Mouse (Mus musculus) embryonic facial prominence, embryonic 13.5 days (tissue): ENCODE results near the gene Mcm2. TPM values are rescaled to one million over a fixed set of nuclear protein-coding genes. Genes with fewer than 3 reads are reported as not detected.

ENCODE experiments used
- ATAC-seq: fragments of 200-750 bp; cut with Nextera tagmentation; 2 replicates; pipeline ENCODE4 v1.8.0; 2017; ENCODE audit warnings: low read depth; ENCODE audit not compliant: insufficient number of reproducible peaks, insufficient read depth, low FRiP score, low TSS enrichment
- H3K27ac ChIP-seq: fragments of 300-500 bp; sonication (generic); 2 replicates; pipeline ENCODE4 v1.5.1; 2015; ENCODE audit warnings: moderate library complexity, mild to moderate bottlenecking, inconsistent platforms
- H3K27me3 ChIP-seq: fragments of 300-500 bp; sonication (generic); 2 replicates; pipeline ENCODE4 v1.6.1; 2015; ENCODE audit warnings: mild to moderate bottlenecking, inconsistent platforms
- H3K36me3 ChIP-seq: fragments of 300-500 bp; sonication (generic); 2 replicates; pipeline ENCODE4 v1.6.1; 2015; ENCODE audit warnings: mild to moderate bottlenecking, inconsistent platforms
- H3K4me1 ChIP-seq: fragments of 300-500 bp; sonication (generic); 2 replicates; pipeline ENCODE4 v1.6.1; 2015; ENCODE audit warnings: inconsistent platforms
- H3K4me2 ChIP-seq: fragments of 300-500 bp; sonication (generic); 2 replicates; pipeline ENCODE4 v1.6.1; 2015; ENCODE audit warnings: moderate library complexity, mild to moderate bottlenecking, inconsistent platforms
- H3K4me3 ChIP-seq: fragments of 300-500 bp; sonication (generic); 2 replicates; pipeline ENCODE4 v1.5.1; 2015; ENCODE audit warnings: mild to moderate bottlenecking, inconsistent platforms
- H3K9ac ChIP-seq: fragments of 300-500 bp; sonication (generic); 2 replicates; pipeline ENCODE4 v1.6.1; 2015; ENCODE audit warnings: mild to moderate bottlenecking, inconsistent platforms
- H3K9me3 ChIP-seq: fragments of 300-500 bp; sonication (generic); 2 replicates; pipeline ENCODE4 v1.6.1; 2016; ENCODE audit warnings: inconsistent platforms
- WGBS: fragments of 180-500 bp; shearing (Covaris S2); methylation state at CpG from one replicate; pipeline ENCODE4 v1.1.7; 2015; ENCODE audit warnings: mixed read lengths; 5-methylcytosine and 5-hydroxymethylcytosine counted together
- polyA plus RNA-seq: library from polyadenylated mRNA; unstranded; fragments of >200 nt; fragmentation: Nextera tagmentation; extraction: Ambion mirVana; gene quantifications from 2 replicates; pipeline ENCODE4 v1.2.1, GENCODE M21; 2015

Mcm2 gene
- polyA plus RNA-seq, 1 experiment from 2014 or later: 131 TPM

- Histone ChIP-seq H3K4me1 (peaks cover 14% of the 10 kb centered on the region), H3K27me3 (no peaks in the 10 kb centered on the region), H3K4me3 (no peak overlapping the region), H3K4me2 (no peak overlapping the region), H3K9ac (no peak overlapping the region), H3K9me3 (no peaks in the 10 kb centered on the region), H3K36me3 (peaks cover 52% of the 10 kb centered on the region), H3K27ac (no peak overlapping the region)
- 92% methylated on average over 28 of the region's 28 CpGs for WGBS
- no peak for ATAC-seq
Observed at GRCm38 (mm10) chr6:88836178-88836819, 62.3 kb downstream of the Mcm2 start.

- ATAC-seq: no peak
- Histone ChIP-seq H3K36me3 (peaks cover 52% of the 10 kb centered on the region), H3K4me2 (no peak overlapping the region), H3K4me1 (0 out of 2 replicates have a peak, but pooled peaks cover 2% of the 10 kb centered on the region), H3K27me3 (no peaks in the 10 kb centered on the region), H3K27ac (no peak overlapping the region), H3K9ac (no peak overlapping the region; the same call in 1 of the 2 replicates), H3K4me3 (no peak overlapping the region), H3K9me3 (no peaks in the 10 kb centered on the region)
- WGBS: 48% methylated on average over 5 of the region's 5 CpGs
Observed at GRCm38 (mm10) chr6:88835047-88835446, 63.5 kb downstream of the Mcm2 start.

Other genes with a start within 250 kb of the Mcm2 start
- gene Mgll, start 174.4 kb downstream of the Mcm2 start, polyA plus RNA-seq: 19.1 and 19.7 TPM in 2 replicates
- 33.8 and 34.4 TPM in 2 replicates for gene Abtb1, start 56.8 kb downstream of the Mcm2 start, polyA plus RNA-seq
- 141 and 143 TPM in 2 replicates for gene Podxl2, start 23.7 kb downstream of the Mcm2 start, polyA plus RNA-seq
- 93.2 and 93.5 TPM in 2 replicates for gene Tpra1, start 3.5 kb upstream of the Mcm2 start, polyA plus RNA-seq